Comparison of ENCODE assay signal across 22 mouse cellular contexts in the genomic region with DNA sequence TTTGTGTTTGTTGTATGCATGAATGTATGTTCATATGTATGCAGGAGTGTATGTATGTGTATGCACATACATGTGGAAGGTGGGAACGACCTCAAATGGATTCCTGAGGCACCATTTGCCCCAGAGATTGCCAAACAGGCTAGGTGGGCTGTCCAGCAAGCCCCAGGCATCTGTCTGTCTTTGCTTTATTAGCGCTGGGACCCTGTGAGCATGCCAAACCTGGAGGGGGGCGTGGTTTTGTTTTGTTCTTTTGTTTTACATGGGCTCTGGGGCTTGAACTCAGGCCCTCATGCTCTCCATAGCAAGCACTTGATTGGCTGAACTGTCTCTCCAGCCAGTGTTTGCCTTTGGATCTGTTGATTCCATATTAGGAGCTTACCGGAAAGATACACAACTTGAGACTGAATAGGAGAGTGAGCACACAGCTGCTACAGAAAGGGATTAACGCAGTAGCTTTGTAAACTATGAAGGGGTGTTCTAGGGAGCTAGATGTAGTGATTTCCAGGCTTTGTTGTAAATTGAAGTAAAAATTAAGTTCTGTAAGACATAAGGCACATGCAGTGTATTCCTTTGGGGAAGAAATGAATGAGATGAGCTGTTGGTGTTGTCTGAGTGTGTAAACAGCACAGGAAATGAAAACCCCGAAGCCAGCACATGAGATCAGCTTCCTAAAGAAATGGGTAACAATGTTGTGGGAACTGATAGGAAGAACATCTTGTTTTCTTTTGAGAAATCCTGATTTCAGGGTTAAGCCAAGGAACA. TPM values are rescaled to one million over a fixed set of nuclear protein-coding genes. Genes with fewer than 3 reads are reported as not detected.
DNase-seq lines count a peak whose midpoint lies in the region; ATAC-seq and TF ChIP-seq lines count a peak whose summit lies in the region.
"Had no signal": no experiment of that assay in that cellular context is flagged by ENCODE, and none has a peak within 500 bp of the region (broad histone marks: within the 10 kb centered on the region; RNA-seq: fewer than 3 reads in every experiment).

No protein-coding gene starts in this region.

- no peaks in the 10 kb centered on the region for H3K27me3 ChIP-seq in forebrain, embryonic 15.5 days
- no peaks in the 10 kb centered on the region for H3K27me3 ChIP-seq in forebrain, embryonic 10.5 days (ENCODE audit: poor library complexity, severe bottlenecking)
- H3K27me3 ChIP-seq in lung, embryonic 14.5 days (ENCODE audit: insufficient read depth, low read length), result no peaks in the 10 kb centered on the region
- H3K27me3 ChIP-seq in midbrain, embryonic 13.5 days, result no peaks in the 10 kb centered on the region
- H3K27me3 ChIP-seq: CH12.LX; limb, embryonic 12.5 days; liver, embryonic 13.5 days; neural tube, embryonic 13.5 days had no signal

- no peak overlapping the region for H3K27ac ChIP-seq in forebrain, embryonic 15.5 days (replicated peaks)
- H3K27ac ChIP-seq in forebrain, embryonic 10.5 days, result no peak overlapping the region
- peak overlapping the region; percentile 37; the same call in 1 of the 2 replicates for H3K27ac ChIP-seq in lung, embryonic 14.5 days (ENCODE audit: low read depth)
- peak overlapping the region; percentile 35; the same call in 1 of the 2 replicates for H3K27ac ChIP-seq in midbrain, embryonic 13.5 days
- H3K27ac ChIP-seq: limb, embryonic 12.5 days; liver, embryonic 13.5 days; neural tube, embryonic 13.5 days had no signal

- H3K9me3 ChIP-seq in forebrain, embryonic 15.5 days, result no peaks in the 10 kb centered on the region
- H3K9me3 ChIP-seq in forebrain, embryonic 10.5 days, result peaks cover 7% of the 10 kb centered on the region
- H3K9me3 ChIP-seq in lung, embryonic 14.5 days (ENCODE audit: low read depth, low read length), result 0 out of 2 replicates have a peak, but pooled peaks cover 3% of the 10 kb centered on the region
- H3K9me3 ChIP-seq in midbrain, embryonic 13.5 days, result no peaks in the 10 kb centered on the region
- H3K9me3 ChIP-seq: limb, embryonic 12.5 days; neural tube, embryonic 13.5 days had no signal

- H3K36me3 ChIP-seq in forebrain, embryonic 15.5 days, result no peaks in the 10 kb centered on the region
- H3K36me3 ChIP-seq in forebrain, embryonic 10.5 days (replicated peaks), result peaks cover 46% of the 10 kb centered on the region
- peaks cover 45% of the 10 kb centered on the region for H3K36me3 ChIP-seq in lung, embryonic 14.5 days (ENCODE audit: insufficient read depth)
- H3K36me3 ChIP-seq in midbrain, embryonic 13.5 days, result peaks cover 18% of the 10 kb centered on the region

- WGBS in forebrain, embryonic 15.5 days, result 44% methylated on average over 6 of the region's 6 CpGs
- WGBS in forebrain, embryonic 10.5 days, result 77% methylated on average over 6 of the region's 6 CpGs
- whole genome bisulfite sequencing in lung, embryonic 14.5 days, result 58% methylated on average over 6 of the region's 6 CpGs
- 57% methylated on average over 6 of the region's 6 CpGs for WGBS in midbrain, embryonic 13.5 days

- DNase-seq in forebrain, embryonic 10.5 days (ENCODE audit: extremely low spot score, low spot score), result no peak
- peak; percentile 21 for DNase-seq in lung, embryonic 14.5 days
- no peak for DNase-seq in lung, adult 18-20 months
- DNase-seq in R1 (ENCODE audit: low read depth, low spot score), result peak; percentile 44
- no peak for DNase-seq in left cerebral cortex, postnatal 4 days
- DNase-seq: adrenal gland, postnatal 10 days; cerebellum, adult 18-20 months; liver, embryonic 13.5 days; thymus, postnatal 36 days had no signal

- intact Hi-C loops in left cerebral cortex, postnatal 4 days (cut with DNase I), result no loop called here

- no peak overlapping the region for H3K9ac ChIP-seq in forebrain, embryonic 15.5 days (replicated peaks)
- no peak overlapping the region for H3K9ac ChIP-seq in lung, embryonic 14.5 days
- no peak overlapping the region for H3K9ac ChIP-seq in midbrain, embryonic 13.5 days (replicated peaks)
- H3K9ac ChIP-seq: limb, embryonic 12.5 days; liver, embryonic 13.5 days; neural tube, embryonic 13.5 days had no signal

- no peak overlapping the region for H3K4me3 ChIP-seq in forebrain, embryonic 15.5 days
- no peak overlapping the region for H3K4me3 ChIP-seq in forebrain, embryonic 10.5 days
- no peak overlapping the region for H3K4me3 ChIP-seq in lung, embryonic 14.5 days (ENCODE audit: low read depth, low read length)
- H3K4me3 ChIP-seq in midbrain, embryonic 13.5 days (replicated peaks), result no peak overlapping the region
- H3K4me3 ChIP-seq: erythroblast, embryonic 14.5 days; limb, embryonic 12.5 days; liver, embryonic 13.5 days; neural tube, embryonic 13.5 days had no signal

- no peak overlapping the region for H3K4me2 ChIP-seq in forebrain, embryonic 15.5 days (replicated peaks)
- H3K4me2 ChIP-seq in lung, embryonic 14.5 days, result no peak overlapping the region
- H3K4me2 ChIP-seq in midbrain, embryonic 13.5 days (replicated peaks), result no peak overlapping the region
- H3K4me2 ChIP-seq: limb, embryonic 12.5 days; liver, embryonic 13.5 days; neural tube, embryonic 13.5 days had no signal

- ATAC-seq in forebrain, embryonic 15.5 days (replicated peaks), result 0 out of 2 replicates have a peak, but pooled peaks have one; percentile 33
- ATAC-seq in lung, embryonic 14.5 days (ENCODE audit: insufficient read depth), result peak; percentile 52; the same call in 1 of the 2 replicates
- 0 out of 2 replicates have a peak, but pooled peaks have one; percentile 37 for ATAC-seq in midbrain, embryonic 13.5 days
- ATAC-seq: inflammation-experienced regulatory T-cells, adult 6 months had no signal

- no peak for TF ChIP-seq CTCF in lung, embryonic 14.5 days (IDR thresholded peaks at IDR 0.05; ENCODE audit: low read depth)

- H3K4me1 ChIP-seq in forebrain, embryonic 15.5 days, result no peaks in the 10 kb centered on the region
- H3K4me1 ChIP-seq in forebrain, embryonic 10.5 days, result peaks cover 4% of the 10 kb centered on the region; the same call in 1 of the 2 replicates
- no peaks in the 10 kb centered on the region; the same call in 1 of the 2 replicates for H3K4me1 ChIP-seq in lung, embryonic 14.5 days (ENCODE audit: insufficient read depth)
- H3K4me1 ChIP-seq in midbrain, embryonic 13.5 days (replicated peaks), result peaks cover 7% of the 10 kb centered on the region; the same call in 1 of the 2 replicates

RNA-seq across cellular contexts. Expression of a gene that starts 7.8 kb away (rescaled TPM):
- 14.3 and 16.3 TPM in 2 replicates for polyA plus RNA-seq in forebrain, embryonic 15.5 days (2015; fragmentation: Nextera tagmentation; extraction: Ambion mirVana)
- 27.7 and 30.0 TPM in 2 replicates for polyA plus RNA-seq in forebrain, embryonic 10.5 days (2016; fragmentation: Nextera tagmentation; extraction: Ambion mirVana)
- polyA plus RNA-seq in lung, embryonic 14.5 days (2014; fragmentation: Nextera tagmentation; extraction: Ambion mirVana), result 67.1 and 71.1 TPM in 2 replicates
- polyA plus RNA-seq in midbrain, embryonic 13.5 days (2015; fragmentation: Nextera tagmentation; extraction: Ambion mirVana), result 19.0 and 20.3 TPM in 2 replicates
- total RNA-seq in left cerebral cortex, postnatal 4 days (2021), result 10 to 100 TPM; 12.4 to 12.5 TPM

RNA-seq across cellular contexts. Expression of a gene that starts 22.3 kb away (rescaled TPM):
- not detected in 2 replicates for polyA plus RNA-seq in forebrain, embryonic 15.5 days (2015; fragmentation: Nextera tagmentation; extraction: Ambion mirVana)
- not detected in 2 replicates for polyA plus RNA-seq in forebrain, embryonic 10.5 days (2016; fragmentation: Nextera tagmentation; extraction: Ambion mirVana)
- polyA plus RNA-seq in lung, embryonic 14.5 days (2014; fragmentation: Nextera tagmentation; extraction: Ambion mirVana), result not detected in 2 replicates
- polyA plus RNA-seq in midbrain, embryonic 13.5 days (2015; fragmentation: Nextera tagmentation; extraction: Ambion mirVana), result not detected in 2 replicates
- total RNA-seq in left cerebral cortex, postnatal 4 days (2021), result not detected
- total RNA-seq: layer of hippocampus, adult 8-10 months; left cerebral cortex, adult 18-20 months had no signal
- polyA plus RNA-seq: embryonic facial prominence, embryonic 11.5 days; erythroblast, embryonic 14.5 days; heart, embryonic 16.5 days; hindbrain, embryonic 11.5 days; kidney, postnatal 0 days; limb, embryonic 12.5 days; neural tube, embryonic 13.5 days had no signal

Comparison
In these comparisons a context has a peak if more than half of its experiments do, and no peak if none do; other contexts are left out.
1. DNase-seq: peak in lung, embryonic 14.5 days (single experiment) and R1 (single experiment); none in forebrain, embryonic 10.5 days (single experiment), lung, adult 18-20 months (0 of 2) and left cerebral cortex, postnatal 4 days (single experiment).
2. H3K27ac ChIP-seq: peak in lung, embryonic 14.5 days (single experiment) and midbrain, embryonic 13.5 days (single experiment); none in forebrain, embryonic 15.5 days (single experiment) and forebrain, embryonic 10.5 days (single experiment).
3. Peak in every context shown above with its lines, with median percentiles within 50 percentile points of each other: ATAC-seq.